Mouse (Mus musculus): ENCODE measurements around the gene Qrfp. TPM values are rescaled to one million over a fixed set of nuclear protein-coding genes. Genes with fewer than 3 reads are reported as not detected.

Qrfp gene
- polyA plus RNA-seq, 1 experiment: 0.03 TPM

- TF ChIP-seq CTCF (IDR thresholded peaks at IDR 0.05; ENCODE audit: borderline replicate concordance, extremely low read depth, insufficient read depth, insufficient read length) (no peak), POLR2A (IDR thresholded peaks at IDR 0.05; ENCODE audit: borderline replicate concordance, extremely low read depth, insufficient read depth, insufficient read length, poor library complexity, severe bottlenecking) (no peak)
- DNase-seq (ENCODE audit: low read depth): no peak
Observed at GRCm38 (mm10) chr2:31813641-31814040, 3.3 kb upstream of the Qrfp start.

- TF ChIP-seq CTCF (IDR thresholded peaks at IDR 0.05; ENCODE audit: borderline replicate concordance, extremely low read depth, insufficient read depth, insufficient read length): no peak
- TF ChIP-seq POLR2A (IDR thresholded peaks at IDR 0.05; ENCODE audit: borderline replicate concordance, extremely low read depth, insufficient read depth, insufficient read length, poor library complexity, severe bottlenecking): no peak
- no peak for DNase-seq (ENCODE audit: low read depth)
Observed at GRCm38 (mm10) chr2:31811086-31811958, 942 bp upstream of the Qrfp start.

- TF ChIP-seq POLR2A (IDR thresholded peaks at IDR 0.05; ENCODE audit: borderline replicate concordance, extremely low read depth, insufficient read depth, insufficient read length, poor library complexity, severe bottlenecking) (no peak), CTCF (IDR thresholded peaks at IDR 0.05; ENCODE audit: borderline replicate concordance, extremely low read depth, insufficient read depth, insufficient read length) (no peak)
- no peak for DNase-seq (ENCODE audit: low read depth)
Observed at GRCm38 (mm10) chr2:31809358-31809740, 1.0 kb downstream of the Qrfp start.

- peak; percentile 65 for DNase-seq (ENCODE audit: low read depth)
- TF ChIP-seq CTCF (IDR thresholded peaks at IDR 0.05; ENCODE audit: borderline replicate concordance, extremely low read depth, insufficient read depth, insufficient read length): peak; percentile 23; the same call in 1 of the 2 replicates
- TF ChIP-seq POLR2A (IDR thresholded peaks at IDR 0.05; ENCODE audit: borderline replicate concordance, extremely low read depth, insufficient read depth, insufficient read length, poor library complexity, severe bottlenecking): no peak
Observed at GRCm38 (mm10) chr2:31808410-31809357, 1.7 kb downstream of the Qrfp start.

- peak; percentile 80 for DNase-seq (ENCODE audit: low read depth)
- no peak for TF ChIP-seq CTCF (IDR thresholded peaks at IDR 0.05; ENCODE audit: borderline replicate concordance, extremely low read depth, insufficient read depth, insufficient read length)
- no peak for TF ChIP-seq POLR2A (IDR thresholded peaks at IDR 0.05; ENCODE audit: borderline replicate concordance, extremely low read depth, insufficient read depth, insufficient read length, poor library complexity, severe bottlenecking)
Observed at GRCm38 (mm10) chr2:31806639-31807382, 3.6 kb downstream of the Qrfp start.

- DNase-seq (ENCODE audit: low read depth): no peak
- TF ChIP-seq POLR2A (IDR thresholded peaks at IDR 0.05; ENCODE audit: borderline replicate concordance, extremely low read depth, insufficient read depth, insufficient read length, poor library complexity, severe bottlenecking) (no peak), CTCF (IDR thresholded peaks at IDR 0.05; ENCODE audit: borderline replicate concordance, extremely low read depth, insufficient read depth, insufficient read length) (no peak)
Observed at GRCm38 (mm10) chr2:31803480-31803879, 6.9 kb downstream of the Qrfp start.

GRCm38 (mm10) chr2:31802811-31803210, 7.6 kb downstream of the Qrfp start:
- TF ChIP-seq CTCF (IDR thresholded peaks at IDR 0.05; ENCODE audit: borderline replicate concordance, extremely low read depth, insufficient read depth, insufficient read length): no peak
- no peak for TF ChIP-seq POLR2A (IDR thresholded peaks at IDR 0.05; ENCODE audit: borderline replicate concordance, extremely low read depth, insufficient read depth, insufficient read length, poor library complexity, severe bottlenecking)
- no peak for DNase-seq (ENCODE audit: low read depth)

GRCm38 (mm10) chr2:31801416-31801815, 9.0 kb downstream of the Qrfp start:
- TF ChIP-seq CTCF (IDR thresholded peaks at IDR 0.05; ENCODE audit: borderline replicate concordance, extremely low read depth, insufficient read depth, insufficient read length) (no peak), POLR2A (IDR thresholded peaks at IDR 0.05; ENCODE audit: borderline replicate concordance, extremely low read depth, insufficient read depth, insufficient read length, poor library complexity, severe bottlenecking) (no peak)
- no peak for DNase-seq (ENCODE audit: low read depth)

GRCm38 (mm10) chr2:31796943-31797342, 13.4 kb downstream of the Qrfp start:
- no peak for TF ChIP-seq CTCF (IDR thresholded peaks at IDR 0.05; ENCODE audit: borderline replicate concordance, extremely low read depth, insufficient read depth, insufficient read length)
- TF ChIP-seq POLR2A (IDR thresholded peaks at IDR 0.05; ENCODE audit: borderline replicate concordance, extremely low read depth, insufficient read depth, insufficient read length, poor library complexity, severe bottlenecking): no peak
- DNase-seq (ENCODE audit: low read depth): no peak

- TF ChIP-seq CTCF (IDR thresholded peaks at IDR 0.05; ENCODE audit: borderline replicate concordance, extremely low read depth, insufficient read depth, insufficient read length): no peak
- no peak for TF ChIP-seq POLR2A (IDR thresholded peaks at IDR 0.05; ENCODE audit: borderline replicate concordance, extremely low read depth, insufficient read depth, insufficient read length, poor library complexity, severe bottlenecking)
- DNase-seq (ENCODE audit: low read depth): no peak
Observed at GRCm38 (mm10) chr2:31792611-31793010, 17.8 kb downstream of the Qrfp start.
